ENCODE assay signal across 32 mouse cellular contexts in genomic region chr16:35455822-35456221, GRCm38 (mm10). TPM values are rescaled to one million over a fixed set of nuclear protein-coding genes. Genes with fewer than 3 reads are reported as not detected.
DNase-seq lines count a peak whose midpoint lies in the region; ATAC-seq and TF ChIP-seq lines count a peak whose summit lies in the region.
"Had no signal": no experiment of that assay in that cellular context is flagged by ENCODE, and none has a peak within 500 bp of the region (broad histone marks: within the 10 kb centered on the region; RNA-seq: fewer than 3 reads in every experiment).

No protein-coding gene starts in this region.

- no peak for TF ChIP-seq POLR2A in kidney, adult 2 months (IDR thresholded peaks at IDR 0.05; ENCODE audit: low read depth, low read length)

- H3K27ac ChIP-seq in kidney, adult 2 months (ENCODE audit: insufficient read depth, low read depth, low read length): no peak overlapping the region
- H3K27ac ChIP-seq in liver, postnatal 0 days (ENCODE audit: low read depth): peak overlapping the region; percentile 78
- no peak overlapping the region for H3K27ac ChIP-seq in liver, embryonic 12.5 days
- H3K27ac ChIP-seq: embryonic facial prominence, embryonic 10.5 days; embryonic facial prominence, embryonic 13.5 days; forebrain, embryonic 12.5 days; forebrain, embryonic 15.5 days; heart, embryonic 15.5 days; hindbrain, embryonic 10.5 days; hindbrain, embryonic 13.5 days had no signal

- no peaks in the 10 kb centered on the region for H3K27me3 ChIP-seq in kidney, adult 2 months (replicated peaks; ENCODE audit: control insufficient read depth, insufficient read depth, low read length)
- H3K27me3 ChIP-seq in liver, postnatal 0 days (ENCODE audit: insufficient read depth, low read length): no peaks in the 10 kb centered on the region
- no peaks in the 10 kb centered on the region for H3K27me3 ChIP-seq in liver, embryonic 12.5 days (replicated peaks)
- H3K27me3 ChIP-seq: embryonic facial prominence, embryonic 13.5 days; forebrain, embryonic 12.5 days; forebrain, embryonic 15.5 days; heart, embryonic 12.5 days; heart, embryonic 15.5 days; hindbrain, embryonic 13.5 days; Patski had no signal

- H3K9ac ChIP-seq in liver, postnatal 0 days (replicated peaks): no peak overlapping the region
- no peak overlapping the region for H3K9ac ChIP-seq in liver, embryonic 12.5 days
- H3K9ac ChIP-seq: embryonic facial prominence, embryonic 13.5 days; forebrain, embryonic 12.5 days; forebrain, embryonic 15.5 days; heart, embryonic 12.5 days; heart, embryonic 15.5 days; hindbrain, embryonic 13.5 days had no signal

- WGBS in kidney, adult 2 months: 77% methylated on average over 10 of the region's 10 CpGs
- WGBS in liver, postnatal 0 days (ENCODE audit: insufficient replicate concordance): 68% methylated on average over 10 of the region's 10 CpGs
- 84% methylated on average over 10 of the region's 10 CpGs for WGBS in liver, embryonic 12.5 days (ENCODE audit: insufficient replicate concordance)

- no peak overlapping the region for H3K4me2 ChIP-seq in liver, postnatal 0 days (ENCODE audit: low read depth, low read length)
- no peak overlapping the region for H3K4me2 ChIP-seq in liver, embryonic 12.5 days
- H3K4me2 ChIP-seq: embryonic facial prominence, embryonic 13.5 days; forebrain, embryonic 12.5 days; forebrain, embryonic 15.5 days; heart, embryonic 12.5 days; heart, embryonic 15.5 days; hindbrain, embryonic 13.5 days had no signal

- H3K9me3 ChIP-seq in liver, postnatal 0 days (ENCODE audit: low read length): no peaks in the 10 kb centered on the region
- no peaks in the 10 kb centered on the region for H3K9me3 ChIP-seq in liver, embryonic 12.5 days (replicated peaks)
- H3K9me3 ChIP-seq: embryonic facial prominence, embryonic 10.5 days; embryonic facial prominence, embryonic 13.5 days; forebrain, embryonic 12.5 days; forebrain, embryonic 15.5 days; G1E; heart, embryonic 12.5 days; heart, embryonic 15.5 days; hindbrain, embryonic 10.5 days; hindbrain, embryonic 13.5 days had no signal

- TF ChIP-seq CTCF in kidney, adult 2 months (conservative IDR thresholded peaks at IDR 0.05; ENCODE audit: insufficient read depth, insufficient read length, low read depth, low read length): no peak
- TF ChIP-seq CTCF in liver, postnatal 0 days (IDR thresholded peaks at IDR 0.05; ENCODE audit: low read depth): no peak

- no peaks in the 10 kb centered on the region for H3K36me3 ChIP-seq in kidney, adult 2 months (ENCODE audit: control insufficient read depth, insufficient read depth, low read length)
- peaks cover 8% of the 10 kb centered on the region; the same call in 1 of the 2 replicates for H3K36me3 ChIP-seq in liver, postnatal 0 days (replicated peaks; ENCODE audit: insufficient read depth, low read length)
- peaks cover 43% of the 10 kb centered on the region for H3K36me3 ChIP-seq in liver, embryonic 12.5 days
- H3K36me3 ChIP-seq: forebrain, embryonic 12.5 days; forebrain, embryonic 15.5 days; G1E had no signal

- peak; percentile 60 for TF ChIP-seq EP300 in liver, postnatal 0 days (IDR thresholded peaks at IDR 0.05; ENCODE audit: low read depth)

- DNase-seq in adrenal gland, postnatal 10 days: peak; percentile 27
- DNase-seq in adrenal gland, adult 8-10 months: no peak
- peak; percentile 68 for DNase-seq in kidney, adult 2 months
- no peak for DNase-seq in kidney, postnatal 14 days
- peak; percentile 39 to 40 for DNase-seq in kidney, postnatal 36 days
- DNase-seq in kidney, postnatal 4 days: no peak
- DNase-seq in liver, postnatal 0 days: peak; percentile 68
- DNase-seq: adrenal gland, postnatal 14 days; B cell, adult 2 months; cerebellum, adult 11-12 months; cerebellum, adult 8-10 months; cerebellum, postnatal 10 days; cerebellum, postnatal 36 days; embryo, embryonic 11 days; gastrocnemius, postnatal 25 days; heart, adult 18-20 months; heart, postnatal 10 days; heart, postnatal 36 days had no signal

- H3K4me3 ChIP-seq in kidney, adult 2 months (ENCODE audit: insufficient read depth, low read depth, low read length): no peak overlapping the region
- no peak overlapping the region for H3K4me3 ChIP-seq in liver, postnatal 0 days (ENCODE audit: low read depth, low read length)
- no peak overlapping the region for H3K4me3 ChIP-seq in liver, embryonic 12.5 days
- H3K4me3 ChIP-seq: embryonic facial prominence, embryonic 10.5 days; embryonic facial prominence, embryonic 13.5 days; erythroblast, embryonic 14.5 days; forebrain, embryonic 12.5 days; forebrain, embryonic 15.5 days; heart, embryonic 12.5 days; heart, embryonic 15.5 days; hindbrain, embryonic 10.5 days; hindbrain, embryonic 13.5 days had no signal

- no peaks in the 10 kb centered on the region for H3K4me1 ChIP-seq in kidney, adult 2 months (ENCODE audit: control insufficient read depth, insufficient read depth, low read length)
- no peaks in the 10 kb centered on the region for H3K4me1 ChIP-seq in liver, postnatal 0 days (ENCODE audit: insufficient read depth)
- H3K4me1 ChIP-seq in liver, embryonic 12.5 days: no peaks in the 10 kb centered on the region
- H3K4me1 ChIP-seq: embryonic facial prominence, embryonic 13.5 days; forebrain, embryonic 15.5 days had no signal

- ATAC-seq in liver, postnatal 0 days: peak; percentile 96
- ATAC-seq in liver, embryonic 12.5 days: no peak
- ATAC-seq: forebrain, embryonic 15.5 days; hindbrain, embryonic 16.5 days; Patski had no signal

RNA-seq across cellular contexts. Expression of gene Pdia5, which starts 34.9 kb away (rescaled TPM):
- 10 to 100 TPM; 22.6 to 27.0 TPM for total RNA-seq in adrenal gland, postnatal 10 days (2021)
- total RNA-seq in adrenal gland, adult 8-10 months (2022): 10 to 100 TPM; 16.0 to 27.1 (median 22.4) TPM
- polyA plus RNA-seq in kidney, adult 2 months (2012; rRNA removed): 15.4 and 15.6 TPM in 2 replicates
- polyA plus RNA-seq in liver, postnatal 0 days (2015; fragmentation: Nextera tagmentation; extraction: Ambion mirVana): 58.7 and 70.5 TPM in 2 replicates
- 46.5 and 49.4 TPM in 2 replicates for polyA plus RNA-seq in liver, embryonic 12.5 days (2016; fragmentation: Nextera tagmentation; extraction: Ambion mirVana)
- total RNA-seq: CH12.LX, G1E had no signal
- polyA plus RNA-seq: G1E had no signal

Comparison
In these comparisons a context has a peak if more than half of its experiments do, and no peak if none do; other contexts are left out.
1. DNase-seq: peak in adrenal gland, postnatal 10 days (single experiment), kidney, adult 2 months (single experiment), kidney, postnatal 36 days (2 of 2) and liver, postnatal 0 days (single experiment); none in adrenal gland, adult 8-10 months (single experiment), kidney, postnatal 14 days (single experiment) and kidney, postnatal 4 days (0 of 2).